Mouse (Mus musculus): ENCODE data around the gene Id3.

Gene Id3

DNA sequence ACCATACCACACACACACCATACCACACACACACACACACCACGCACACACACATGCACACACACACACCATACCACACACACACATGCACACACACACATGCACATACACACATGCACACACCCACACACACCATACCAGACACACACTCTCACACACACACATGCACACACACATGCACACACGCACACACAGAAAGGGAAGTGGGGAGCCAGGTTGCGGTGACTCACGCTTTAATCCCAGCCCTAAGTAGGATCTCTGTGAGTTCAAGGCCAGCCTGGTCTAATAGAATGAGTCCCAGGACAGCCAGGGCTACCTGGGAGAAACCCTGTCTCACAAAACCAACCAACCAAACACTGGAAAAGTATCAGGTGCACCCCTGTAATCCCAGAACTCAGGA is 18.7 kb upstream of the Id3 start:
- no peak for DNase-seq (ENCODE audit: low read depth, low spot score)

DNA sequence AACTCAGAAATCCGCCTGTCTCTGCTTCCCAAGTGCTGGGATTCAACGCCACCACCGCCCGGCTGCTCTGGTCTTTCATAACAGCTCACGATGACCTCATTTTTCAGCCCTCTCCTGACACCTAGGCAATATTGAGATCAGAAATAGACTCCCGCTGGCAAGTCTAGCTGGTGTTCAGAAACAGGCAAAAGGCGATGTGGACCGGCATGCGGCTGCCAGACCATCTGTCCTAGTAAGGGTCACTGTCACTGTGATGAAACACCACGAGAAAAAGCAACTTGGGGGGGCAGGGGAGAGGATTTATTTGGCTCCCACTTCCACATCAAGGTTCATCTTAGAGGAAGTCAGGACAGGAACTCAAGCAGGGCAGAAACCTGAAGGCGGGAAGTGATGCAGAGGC is 17.8 kb upstream of the Id3 start:
- DNase-seq (ENCODE audit: low read depth, low spot score), result no peak

DNA sequence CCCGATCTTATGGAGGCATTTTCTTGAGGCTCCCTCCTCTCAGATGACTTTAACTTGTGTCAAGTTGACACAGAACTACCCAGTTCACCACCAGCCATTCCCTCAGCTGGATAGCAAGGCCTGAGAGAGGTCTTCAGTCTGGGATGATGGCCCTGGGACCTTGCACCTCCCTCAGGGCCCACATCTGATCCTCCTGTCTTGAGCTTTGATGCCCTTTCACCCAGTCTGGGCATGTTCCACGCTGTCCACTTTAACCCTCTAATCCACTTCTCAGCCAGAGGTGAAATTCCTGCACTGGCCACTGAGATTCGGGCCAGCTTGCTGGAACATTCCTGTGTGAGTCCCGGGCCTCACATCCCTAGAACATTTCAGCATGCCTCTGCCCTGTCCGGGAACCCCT is 17.3 kb upstream of the Id3 start:
- no peak for DNase-seq (ENCODE audit: low read depth, low spot score)

DNA sequence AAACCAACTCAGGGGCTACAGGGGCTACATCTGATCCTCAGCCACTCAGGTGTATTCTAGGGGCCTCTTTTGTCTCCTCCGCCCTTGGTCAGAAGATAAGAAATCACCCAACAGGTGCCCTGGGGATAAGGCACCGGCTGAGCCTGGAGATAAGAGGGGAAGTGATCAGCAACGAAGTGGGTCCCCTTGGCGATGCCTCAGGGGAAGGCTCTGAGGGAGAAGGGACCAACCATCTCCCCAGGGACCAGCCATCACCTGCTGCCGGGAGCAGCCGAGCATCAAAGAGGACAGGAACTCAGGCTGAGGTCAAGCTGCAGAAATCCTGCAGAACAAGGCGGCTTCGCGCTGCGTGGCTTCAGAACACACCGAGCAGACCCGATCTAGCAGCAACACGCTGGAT is 15.6 kb upstream of the Id3 start:
- no peak for DNase-seq (ENCODE audit: low read depth, low spot score)

DNA sequence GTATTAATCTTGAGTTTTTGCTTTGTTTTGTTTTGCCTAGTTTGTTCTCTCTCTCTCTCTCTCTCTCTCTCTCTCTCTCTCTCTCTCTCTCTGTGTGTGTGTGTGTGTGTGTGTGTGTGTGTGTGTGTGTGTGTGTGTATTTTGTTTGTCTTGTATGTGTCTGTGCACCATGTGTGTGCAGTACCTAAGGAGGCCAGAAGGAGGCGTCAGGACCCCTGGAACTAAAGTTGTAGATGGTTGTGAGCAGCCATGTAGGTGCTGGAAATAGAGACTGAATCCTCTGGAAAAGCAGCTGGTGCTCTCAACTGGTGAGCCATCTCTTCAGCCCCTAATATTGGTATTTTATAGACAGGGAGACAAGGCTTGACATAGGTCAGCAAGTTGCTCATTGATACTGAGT is 13.5 kb upstream of the Id3 start:
- DNase-seq (ENCODE audit: low read depth, low spot score), result no peak

DNA sequence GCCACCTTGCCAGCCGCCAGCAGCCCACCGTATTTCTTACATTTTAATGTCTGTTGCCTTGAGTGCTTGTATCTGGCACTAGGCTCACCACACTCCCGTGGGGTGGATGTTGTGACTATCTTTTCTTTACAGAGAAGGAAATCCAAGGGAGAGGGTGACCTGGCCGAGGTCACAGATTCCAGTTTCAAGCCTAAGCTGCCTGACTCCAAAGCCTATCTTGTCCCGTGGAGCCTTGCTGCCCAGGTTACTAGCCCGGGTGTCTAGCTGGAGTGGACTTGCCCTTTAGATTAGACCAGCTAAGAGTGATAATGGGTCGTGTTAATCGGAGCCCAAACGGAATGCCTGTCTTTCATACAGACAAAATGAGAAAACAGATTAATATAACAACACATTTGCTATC is 9.5 kb upstream of the Id3 start:
- no peak for DNase-seq (ENCODE audit: low read depth, low spot score)

DNA sequence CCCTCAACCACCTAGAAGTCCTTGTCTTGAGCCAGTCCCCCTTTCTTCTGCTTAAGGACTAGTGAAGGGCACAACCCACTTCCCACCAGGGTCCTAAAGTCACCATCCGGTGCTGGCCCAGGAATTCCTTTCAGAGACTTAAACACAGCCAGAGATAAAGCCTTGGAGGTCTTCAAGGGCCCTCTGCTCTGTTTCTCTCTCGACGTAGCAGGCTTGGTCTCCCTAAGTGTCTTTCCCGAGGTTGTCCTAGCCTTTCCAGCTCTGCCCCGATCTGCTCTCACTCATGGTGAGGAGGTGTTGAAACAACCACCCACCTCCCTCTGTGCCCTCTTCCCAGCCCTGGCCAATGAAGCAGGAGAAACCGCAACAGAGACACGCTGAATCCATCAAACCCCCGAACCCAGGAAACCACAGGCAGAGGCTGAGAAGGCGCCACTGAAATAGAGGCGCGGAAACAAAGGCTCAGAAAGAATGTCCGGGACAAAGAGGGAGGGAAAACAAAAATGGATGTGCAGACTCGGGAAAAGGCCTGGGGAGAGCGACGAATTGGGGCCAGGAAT is 8.8 kb upstream of the Id3 start:
- DNase-seq (ENCODE audit: low read depth, low spot score), result no peak

DNA sequence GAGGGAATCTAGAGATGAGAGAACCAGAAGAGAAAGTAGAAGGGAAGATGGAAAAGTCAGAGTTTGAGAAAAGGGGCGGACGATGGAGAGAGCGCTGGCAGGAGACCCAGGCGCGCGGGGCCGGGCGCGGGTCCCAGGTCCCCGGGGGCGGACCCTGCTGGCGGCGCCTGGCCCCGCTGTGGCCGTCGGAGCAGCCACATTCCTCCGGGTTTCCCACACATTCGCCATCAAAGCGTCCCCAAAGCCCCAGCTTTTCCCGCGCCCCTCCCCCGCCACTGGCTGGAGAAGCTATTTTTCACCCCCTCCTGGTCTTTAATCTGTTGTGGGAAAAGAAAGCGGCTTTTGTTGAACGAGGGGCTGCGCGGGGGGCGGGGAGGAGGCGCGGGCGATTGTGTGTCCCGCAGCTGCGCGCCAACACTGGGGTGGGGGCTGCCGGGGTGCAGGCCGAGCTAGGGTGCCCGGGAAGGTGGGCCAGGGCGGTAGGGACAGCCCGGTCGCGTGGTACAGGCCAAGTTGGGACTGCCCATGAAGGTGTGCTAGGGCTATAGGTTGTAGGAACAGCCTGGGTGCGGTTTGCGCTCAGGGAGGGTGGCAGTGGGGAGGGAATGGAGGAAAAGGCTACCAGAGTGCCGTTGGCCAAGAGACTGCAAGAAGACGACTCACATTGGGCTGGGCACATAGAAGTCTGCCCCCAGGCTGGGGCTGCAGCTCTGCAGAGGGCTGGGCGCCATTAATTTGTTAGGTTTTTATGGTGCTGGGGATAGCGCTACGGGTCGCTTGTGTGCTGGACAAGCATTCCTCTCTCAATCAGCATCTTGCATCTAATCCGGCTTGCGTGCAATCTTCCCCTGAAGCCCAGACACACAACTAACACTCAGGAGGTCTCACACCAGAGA is 8.1 kb upstream of the Id3 start:
- no peak for DNase-seq (ENCODE audit: low read depth, low spot score)

DNA sequence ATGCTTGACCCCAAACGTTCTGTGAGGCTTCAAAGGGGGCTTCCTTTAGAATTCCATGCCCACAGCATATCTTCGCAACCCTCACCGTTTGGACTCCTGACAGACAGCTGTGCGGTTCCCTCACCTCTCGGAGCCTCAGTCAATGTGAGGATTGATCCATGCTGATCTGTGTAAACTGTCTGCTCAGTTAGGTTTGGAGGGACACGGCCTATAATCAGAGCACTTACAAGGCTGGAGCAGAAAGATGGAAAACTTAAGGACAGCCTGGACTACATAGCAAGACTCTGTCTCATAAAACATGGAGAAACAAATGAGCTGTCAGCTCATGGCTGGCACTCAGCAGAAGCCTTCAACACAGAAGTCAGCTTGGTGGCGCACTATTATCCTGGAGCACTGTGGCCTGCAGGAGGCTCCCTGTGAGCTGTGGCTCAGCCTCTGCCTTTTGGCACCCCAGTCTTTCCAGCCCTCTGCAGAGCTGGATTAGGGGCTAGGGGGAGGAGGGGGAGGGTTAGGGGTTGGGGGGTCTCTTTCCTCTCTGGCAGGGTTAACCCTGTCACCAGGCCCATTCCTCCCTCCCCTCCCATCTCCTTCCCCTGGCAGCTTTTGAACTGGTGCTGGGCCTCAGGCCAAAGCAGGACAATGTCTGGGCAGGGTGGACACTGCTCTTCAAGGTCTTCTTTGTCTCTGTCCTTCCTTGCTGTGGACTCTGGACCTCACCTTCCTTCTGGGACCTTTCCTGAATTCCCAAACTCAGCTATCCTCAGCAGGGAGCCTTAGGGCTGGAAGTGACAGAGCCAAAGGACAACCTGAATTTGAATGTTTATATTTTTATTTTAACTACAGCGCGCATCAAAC is 7.2 kb upstream of the Id3 start:
- no peak for DNase-seq (ENCODE audit: low read depth, low spot score)

DNA sequence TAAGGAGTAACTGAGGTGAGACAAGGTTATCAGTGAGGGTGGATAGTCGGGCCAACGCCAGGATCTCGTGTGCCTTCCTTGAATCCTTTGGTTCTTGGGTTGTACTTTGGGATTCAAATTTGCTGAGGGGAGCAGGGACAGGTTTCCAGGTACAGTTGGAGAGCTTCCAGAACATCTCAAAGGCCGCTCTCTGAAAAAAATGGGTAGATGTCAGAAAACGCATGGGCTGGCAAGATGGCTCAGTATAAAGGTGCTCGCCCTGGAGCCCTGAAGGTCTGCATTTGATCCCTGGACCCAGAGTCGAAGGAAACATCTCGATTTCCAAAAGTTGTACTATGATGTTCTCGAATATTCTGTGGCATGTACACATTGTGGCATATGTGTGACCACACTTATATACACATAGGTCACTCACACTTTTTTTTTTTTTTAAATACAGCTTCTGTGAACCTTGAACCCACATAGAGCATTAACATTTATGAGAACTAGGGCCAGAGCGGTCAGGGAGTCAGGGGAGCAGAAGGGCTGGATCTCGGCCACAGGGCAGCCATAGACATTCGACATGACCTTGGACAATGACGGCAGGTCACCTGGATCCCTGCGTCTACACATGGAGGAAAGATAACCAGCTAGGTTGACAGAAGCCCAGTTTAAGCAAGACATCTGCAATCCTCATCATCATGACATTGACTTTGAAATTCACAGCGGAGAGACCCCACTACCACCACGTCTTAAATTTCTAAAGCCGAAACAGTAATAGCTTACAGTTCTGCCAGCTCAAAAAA is 3.8 kb upstream of the Id3 start:
- DNase-seq (ENCODE audit: low read depth, low spot score), result no peak

DNA sequence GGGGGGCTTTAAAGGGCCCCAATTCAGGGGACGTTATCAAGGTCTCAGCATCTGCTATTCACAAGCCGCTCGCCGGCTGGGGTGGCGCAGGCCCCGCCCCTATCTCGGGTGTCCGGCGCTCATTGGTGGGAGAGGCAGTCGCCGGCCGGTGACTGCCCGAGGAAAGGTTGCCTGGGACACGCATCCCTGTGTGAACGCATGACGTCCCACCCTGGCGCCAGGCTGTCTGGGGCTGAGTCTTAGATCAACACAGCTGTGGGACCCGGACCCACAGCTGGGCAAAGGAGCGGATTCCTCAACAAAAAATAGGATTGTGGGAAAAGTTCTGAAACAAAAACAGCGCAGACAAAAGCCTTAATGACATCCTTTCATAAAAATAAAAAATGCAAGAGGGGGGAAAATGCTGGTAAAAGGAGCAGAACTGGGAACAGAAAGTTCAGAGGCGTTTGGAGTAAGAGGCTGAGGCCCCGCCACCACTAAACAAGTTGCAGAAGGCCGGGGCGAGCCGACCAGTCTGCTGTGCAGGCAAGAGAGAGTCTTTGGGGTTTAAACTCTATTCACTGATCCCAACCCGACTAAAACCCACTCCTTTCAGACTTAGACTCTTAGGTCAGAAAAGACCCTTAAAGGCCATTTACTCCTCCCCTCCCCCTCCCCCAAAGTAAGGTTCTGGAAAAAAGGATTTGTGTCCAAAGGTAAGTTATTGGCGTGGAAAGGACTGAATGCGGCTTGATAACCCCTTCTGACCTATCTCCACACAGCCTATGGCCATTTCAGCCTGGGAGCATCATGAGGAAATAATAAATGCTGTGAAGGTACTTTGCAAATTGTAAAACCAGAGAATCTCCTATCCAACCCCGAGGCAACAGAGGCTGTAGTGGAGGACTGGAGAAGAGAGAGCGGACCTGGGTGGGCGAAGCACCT is 2.7 kb upstream of the Id3 start:
- DNase-seq (ENCODE audit: low read depth, low spot score), result peak; percentile 38

DNA sequence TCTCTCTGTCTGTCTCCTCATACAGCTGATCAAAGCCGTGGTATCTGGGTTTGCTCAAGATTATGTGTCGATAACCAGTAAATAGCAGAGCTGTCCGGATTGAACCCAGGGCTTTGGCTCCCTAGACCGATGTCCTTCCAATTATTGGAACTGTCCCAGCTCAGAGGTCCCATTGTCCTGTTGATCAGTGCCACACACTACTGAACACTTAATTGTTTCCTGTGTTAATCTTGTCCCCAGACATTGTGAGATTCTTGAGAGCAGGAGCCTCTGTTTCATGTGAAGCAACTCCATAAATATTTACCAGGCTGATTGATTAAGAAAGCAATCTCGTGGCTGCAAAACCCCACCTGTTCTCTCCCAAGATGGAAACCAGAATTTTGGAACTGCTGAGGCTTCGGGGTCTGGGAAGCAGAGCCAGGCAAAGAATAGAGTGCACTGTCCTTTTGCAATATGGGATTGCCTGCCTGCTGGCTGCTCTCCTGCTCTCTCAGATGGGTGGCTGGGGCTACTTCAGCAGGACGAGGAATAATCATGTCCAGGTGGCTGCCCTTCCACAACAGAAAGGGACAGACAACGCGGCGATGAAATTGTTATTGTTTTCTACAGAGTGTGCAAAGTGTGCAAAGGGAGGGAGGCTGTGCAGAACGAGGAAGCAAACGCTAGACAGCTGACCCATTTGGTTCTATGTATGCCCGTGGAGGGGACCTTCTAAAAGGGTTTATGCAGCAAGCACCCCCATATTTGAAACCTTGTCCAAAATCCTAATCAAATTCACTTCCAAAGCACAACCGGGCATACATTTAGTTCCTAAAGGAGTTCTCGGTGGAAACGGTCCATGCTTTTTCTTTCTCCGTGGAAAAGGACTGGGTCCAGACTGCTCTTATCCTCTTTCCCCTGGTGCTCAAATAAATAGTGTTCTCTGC is 767 bp upstream of the Id3 start:
- DNase-seq (ENCODE audit: low read depth, low spot score), result no peak

DNA sequence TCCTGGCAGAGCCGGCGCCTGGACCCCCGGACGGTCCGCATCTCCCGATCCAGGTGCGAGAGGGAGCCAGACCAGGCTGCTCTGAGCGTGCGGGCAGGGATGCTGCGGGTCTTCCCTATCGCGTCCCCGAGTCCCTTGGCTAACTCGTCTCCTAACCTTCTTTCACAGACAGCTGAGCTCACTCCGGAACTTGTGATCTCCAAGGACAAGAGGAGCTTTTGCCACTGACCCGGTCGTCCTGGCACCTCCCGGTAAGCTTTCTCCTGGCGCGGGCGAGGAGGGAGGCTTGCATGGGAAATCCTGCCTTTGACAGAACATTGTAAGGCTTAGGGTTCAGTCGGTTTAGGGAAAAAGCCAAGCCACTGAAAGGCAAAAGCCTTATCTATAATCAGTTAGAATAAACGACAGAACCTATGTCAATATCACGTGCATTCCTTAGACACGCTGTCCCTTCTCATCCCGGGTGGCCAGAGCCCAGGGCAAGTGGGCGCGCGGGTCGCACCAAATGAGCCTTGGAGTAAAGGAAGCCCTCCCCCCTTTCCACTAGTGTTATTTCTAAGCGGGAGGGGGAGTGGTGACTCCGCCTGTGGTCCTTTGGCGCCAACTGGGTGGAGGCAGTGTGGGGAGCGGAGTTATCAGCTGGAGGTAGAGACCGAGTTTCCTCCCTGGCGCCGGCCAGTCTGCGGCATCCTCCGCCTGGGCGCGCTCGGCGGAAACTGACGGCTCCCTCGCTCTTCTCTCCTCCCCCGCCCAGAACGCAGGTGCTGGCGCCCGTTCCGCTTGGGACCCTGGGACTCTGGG is 1.0 kb downstream of the Id3 start:
- DNase-seq (ENCODE audit: low read depth, low spot score), result no peak

DNA sequence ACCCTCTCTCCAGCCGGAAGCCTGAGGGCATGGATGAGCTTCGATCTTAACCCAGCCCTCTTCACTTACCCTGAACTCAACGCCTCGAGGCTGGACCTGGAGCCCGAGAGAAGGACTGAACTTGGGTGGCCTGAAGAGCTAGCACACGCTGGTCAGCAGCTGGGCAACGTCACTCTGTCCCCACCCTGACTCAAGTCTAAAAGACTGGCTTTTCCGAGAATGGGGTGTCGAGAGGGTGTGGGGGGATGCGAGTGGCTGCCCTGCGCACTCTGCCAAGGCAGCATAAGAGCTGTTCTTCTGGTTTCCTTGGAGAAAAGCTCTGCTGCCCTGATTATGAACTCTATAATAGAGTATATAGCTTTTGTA is 1.6 kb downstream of the Id3 start:
- DNase-seq (ENCODE audit: low read depth, low spot score), result no peak

DNA sequence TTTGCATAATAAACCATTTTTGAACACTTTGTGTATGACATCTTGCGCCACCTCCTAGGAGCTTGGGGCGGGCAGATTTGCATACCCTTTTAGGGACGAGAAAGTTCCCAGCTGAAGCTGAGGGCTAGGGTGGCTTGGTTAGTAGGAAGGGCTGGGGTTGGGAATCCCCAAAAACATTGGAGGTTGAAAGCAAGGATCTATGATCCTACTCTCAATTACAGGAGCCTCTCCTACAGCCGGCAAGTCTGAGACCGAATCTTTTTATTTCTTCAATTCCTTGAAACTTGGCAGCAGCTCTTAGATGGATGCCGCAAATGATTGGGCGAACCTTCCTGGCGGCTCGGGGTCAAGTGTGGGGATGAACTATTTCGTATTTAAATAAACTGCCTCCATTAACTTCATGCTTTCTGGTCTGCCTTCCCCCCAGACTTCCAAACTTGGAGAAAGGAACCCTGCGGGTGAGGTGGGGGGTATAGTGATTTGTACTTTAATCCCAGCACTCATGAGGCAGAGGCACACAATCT is 2.1 kb downstream of the Id3 start:
- no peak for DNase-seq (ENCODE audit: low read depth, low spot score)

DNA sequence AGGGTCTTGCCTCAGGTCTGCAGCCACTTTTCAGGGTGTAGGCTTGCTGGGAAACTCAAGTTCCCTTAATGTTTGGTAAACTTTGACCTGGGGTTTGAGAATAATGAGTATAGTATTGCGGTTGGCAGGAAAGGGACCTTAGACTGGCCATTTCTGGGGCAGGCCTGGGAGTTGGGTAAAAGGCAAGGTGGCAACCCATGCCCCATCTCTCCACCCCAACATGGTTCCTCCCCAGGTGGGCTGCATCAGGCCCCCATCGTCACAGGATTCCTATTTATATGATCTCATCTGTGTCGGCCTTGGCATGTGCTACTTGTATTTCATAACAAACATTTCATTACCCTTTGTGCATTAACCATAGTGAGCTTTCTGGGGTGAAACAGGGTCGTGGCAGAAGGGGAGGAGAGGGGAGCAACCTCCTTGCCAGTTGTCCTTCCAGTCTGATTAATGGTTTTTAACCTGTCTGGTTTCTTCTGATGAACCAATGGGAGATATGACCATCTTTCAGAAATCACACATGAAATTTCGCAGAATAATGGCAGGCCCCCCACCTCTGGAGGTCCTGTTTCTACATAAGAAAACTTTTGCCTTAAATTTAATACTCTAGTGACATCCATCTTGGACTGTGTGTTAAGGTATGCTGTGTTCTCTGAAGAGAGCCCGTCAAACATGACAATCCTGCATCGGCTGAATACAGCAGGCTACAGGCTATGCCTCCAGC is 2.9 kb downstream of the Id3 start:
- no peak for DNase-seq (ENCODE audit: low read depth, low spot score)

DNA sequence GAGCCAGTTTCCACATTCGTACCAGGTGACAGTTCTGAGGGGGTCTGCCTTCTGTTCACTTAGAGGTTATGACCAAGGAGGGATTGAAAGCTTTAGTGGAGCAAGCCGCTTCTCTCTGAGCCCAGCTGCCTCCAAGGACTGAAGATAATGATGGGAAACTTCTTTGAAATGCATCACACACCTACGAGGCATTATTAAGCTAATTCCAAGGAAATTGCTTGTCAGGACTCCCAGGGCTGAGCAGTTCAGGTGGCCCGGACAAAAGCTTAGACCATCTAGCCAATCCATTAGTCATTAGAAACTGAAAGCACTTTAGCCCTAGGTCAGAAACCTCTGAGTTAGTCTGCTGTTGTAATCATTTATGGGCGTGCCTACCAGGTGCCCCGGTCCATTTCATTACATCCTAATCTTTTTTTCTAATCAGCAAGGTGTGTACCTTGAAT is 3.4 kb downstream of the Id3 start:
- DNase-seq (ENCODE audit: low read depth, low spot score), result no peak
